Mouse (Mus musculus) CD8-positive naive resting alpha-beta T cell, adult 2 months (primary cell): ENCODE data around the gene Dennd1a.

Experiments used
- DNase-seq, 2 experiments: peaks; one replicate each; pipeline ENCODE4 v3.0.0; 2022; ENCODE audit warnings: low read depth in 2 of 2, low spot score in 2 of 2

Gene Dennd1a

GRCm38 (mm10) chr2:38229882-38230281, 57.3 kb downstream of the Dennd1a start:
- DNase-seq, result no peak

GRCm38 (mm10) chr2:38223759-38224158, 63.4 kb downstream of the Dennd1a start:
- DNase-seq, result no peak

- no peak for DNase-seq
Measured at GRCm38 (mm10) chr2:38221461-38221860, 65.7 kb downstream of the Dennd1a start.

GRCm38 (mm10) chr2:38220687-38221435, 66.3 kb downstream of the Dennd1a start:
- no peak for DNase-seq

GRCm38 (mm10) chr2:38219666-38220065, 67.5 kb downstream of the Dennd1a start:
- DNase-seq, result no peak

- no peak for DNase-seq
Measured at GRCm38 (mm10) chr2:38213041-38213440, 74.1 kb downstream of the Dennd1a start.

- DNase-seq, result no peak
Measured at GRCm38 (mm10) chr2:38211426-38211825, 75.8 kb downstream of the Dennd1a start.

- DNase-seq, result no peak
Measured at GRCm38 (mm10) chr2:38207752-38208151, 79.4 kb downstream of the Dennd1a start.

- DNase-seq, result no peak
Measured at GRCm38 (mm10) chr2:38205281-38205680, 81.9 kb downstream of the Dennd1a start.

- no peak for DNase-seq
Measured at GRCm38 (mm10) chr2:38204696-38205095, 82.5 kb downstream of the Dennd1a start.

GRCm38 (mm10) chr2:38198072-38198471, 89.1 kb downstream of the Dennd1a start:
- no peak for DNase-seq

- no peak for DNase-seq
Measured at GRCm38 (mm10) chr2:38196199-38197060, 90.8 kb downstream of the Dennd1a start.

- no peak for DNase-seq
Measured at GRCm38 (mm10) chr2:38192007-38192406, 95.2 kb downstream of the Dennd1a start.

- no peak for DNase-seq
Measured at GRCm38 (mm10) chr2:38191601-38192000, 95.6 kb downstream of the Dennd1a start.

- DNase-seq, result no peak
Measured at GRCm38 (mm10) chr2:38186438-38186837, 100.8 kb downstream of the Dennd1a start.

GRCm38 (mm10) chr2:38184977-38185376, 102.2 kb downstream of the Dennd1a start:
- DNase-seq, result no peak

- DNase-seq, result no peak
Measured at GRCm38 (mm10) chr2:38183881-38184280, 103.3 kb downstream of the Dennd1a start.

- DNase-seq, result no peak
Measured at GRCm38 (mm10) chr2:38182283-38182682, 104.9 kb downstream of the Dennd1a start.

GRCm38 (mm10) chr2:38177583-38177978, 109.6 kb downstream of the Dennd1a start:
- DNase-seq, result no peak

GRCm38 (mm10) chr2:38176870-38177582, 110.2 kb downstream of the Dennd1a start:
- DNase-seq, result no peak

- no peak for DNase-seq
Measured at GRCm38 (mm10) chr2:38175276-38175675, 111.9 kb downstream of the Dennd1a start.

- DNase-seq, result no peak
Measured at GRCm38 (mm10) chr2:38168606-38169005, 118.6 kb downstream of the Dennd1a start.
